Mouse (Mus musculus): ENCODE measurements at regions not wholly inside any gene's neighbourhood (a gene's known extent, or its start where the extent isn't known, plus 50 kb on each side); places are given as distances from the start of the nearest gene placed in this dataset.
A peak's percentile ranks its signal among the peaks of the same experiment; 100 is the strongest.
"Not testable (repeated sequence)": the region's sequence is repeated elsewhere in the genome, so short reads cannot be mapped to it uniquely, and the experiment has no call there.

- Histone ChIP-seq H3K9me3 (no peaks in the 10 kb centered on the region), H3K4me2 (no peak overlapping the region), H3K4me3 (no peak overlapping the region), H3K27me3 (no peaks in the 10 kb centered on the region), H3K27ac (replicated peaks) (no peak overlapping the region), H3K9ac (no peak overlapping the region), H3K4me1 (replicated peaks) (no peaks in the 10 kb centered on the region), H3K36me3 (no peaks in the 10 kb centered on the region)
- 90% methylated on average over 6 of the region's 6 CpGs for WGBS
- no peak for ATAC-seq (ENCODE audit: low FRiP score, low read depth)
Observed at GRCm38 (mm10) chr2:107117564-107117963, 58.1 kb upstream of the Fshb start.

GRCm38 (mm10) chr2:107118711-107119474 is 59.4 kb upstream of the Fshb start:
- H3K4me2 ChIP-seq: no peak overlapping the region
- H3K4me3 ChIP-seq: no peak overlapping the region
- no peak for ATAC-seq (ENCODE audit: low FRiP score, low read depth)
- no peaks in the 10 kb centered on the region for H3K4me1 ChIP-seq (replicated peaks)
- no peaks in the 10 kb centered on the region for H3K27me3 ChIP-seq
- no peaks in the 10 kb centered on the region for H3K36me3 ChIP-seq
- no peak overlapping the region for H3K9ac ChIP-seq
- H3K27ac ChIP-seq (replicated peaks): no peak overlapping the region
- 94% methylated on average over 9 of the region's 9 CpGs for WGBS
- H3K9me3 ChIP-seq: no peaks in the 10 kb centered on the region

GRCm38 (mm10) chr2:107119697-107120096 is 60.2 kb upstream of the Fshb start:
- H3K9me3 ChIP-seq: no peaks in the 10 kb centered on the region
- no peak overlapping the region for H3K27ac ChIP-seq (replicated peaks)
- H3K4me3 ChIP-seq: no peak overlapping the region
- no peak for ATAC-seq (ENCODE audit: low FRiP score, low read depth)
- H3K4me2 ChIP-seq: no peak overlapping the region
- WGBS: 76% methylated on average over 1 of the region's 1 CpGs
- H3K27me3 ChIP-seq: no peaks in the 10 kb centered on the region
- no peaks in the 10 kb centered on the region for H3K36me3 ChIP-seq
- H3K4me1 ChIP-seq (replicated peaks): no peaks in the 10 kb centered on the region
- H3K9ac ChIP-seq: no peak overlapping the region

- Histone ChIP-seq H3K4me1 (replicated peaks) (no peaks in the 10 kb centered on the region), H3K4me3 (no peak overlapping the region), H3K4me2 (no peak overlapping the region), H3K36me3 (no peaks in the 10 kb centered on the region), H3K9me3 (no peaks in the 10 kb centered on the region), H3K27me3 (no peaks in the 10 kb centered on the region), H3K27ac (replicated peaks) (no peak overlapping the region), H3K9ac (no peak overlapping the region)
- no peak for ATAC-seq (ENCODE audit: low FRiP score, low read depth)
Observed at GRCm38 (mm10) chr2:107133186-107133585, 73.7 kb upstream of the Fshb start.

- no peaks in the 10 kb centered on the region for H3K9me3 ChIP-seq
- H3K4me2 ChIP-seq: no peak overlapping the region
- no peaks in the 10 kb centered on the region for H3K4me1 ChIP-seq (replicated peaks)
- no peaks in the 10 kb centered on the region for H3K36me3 ChIP-seq
- no peaks in the 10 kb centered on the region for H3K27me3 ChIP-seq
- no peak overlapping the region for H3K27ac ChIP-seq (replicated peaks)
- H3K9ac ChIP-seq: peak overlapping the region; percentile 7; the same call in 1 of the 2 replicates
- ATAC-seq (ENCODE audit: low FRiP score, low read depth): no peak
- WGBS: 88% methylated on average over 2 of the region's 2 CpGs
- no peak overlapping the region for H3K4me3 ChIP-seq
Observed at GRCm38 (mm10) chr2:107149317-107149716, 89.9 kb upstream of the Fshb start.

GRCm38 (mm10) chr2:107149851-107150250 is 90.4 kb upstream of the Fshb start:
- H3K4me2 ChIP-seq: no peak overlapping the region
- 77% methylated on average over 2 of the region's 2 CpGs for WGBS

GRCm38 (mm10) chr2:107150373-107150772 is 90.9 kb upstream of the Fshb start:
- no peak overlapping the region for H3K4me3 ChIP-seq
- H3K9ac ChIP-seq: no peak overlapping the region
- H3K27me3 ChIP-seq: no peaks in the 10 kb centered on the region
- no peaks in the 10 kb centered on the region for H3K36me3 ChIP-seq
- H3K9me3 ChIP-seq: no peaks in the 10 kb centered on the region
- WGBS: 81% methylated on average over 3 of the region's 3 CpGs
- no peak overlapping the region for H3K27ac ChIP-seq (replicated peaks)
- ATAC-seq (ENCODE audit: low FRiP score, low read depth): no peak
- no peak overlapping the region for H3K4me2 ChIP-seq
- H3K4me1 ChIP-seq (replicated peaks): no peaks in the 10 kb centered on the region

More at GRCm38 (mm10) chr2:107149851-107150250, 90.4 kb upstream of the Fshb start:
- no peaks in the 10 kb centered on the region for H3K4me1 ChIP-seq (replicated peaks)
- H3K27ac ChIP-seq (replicated peaks): no peak overlapping the region
- no peak for ATAC-seq (ENCODE audit: low FRiP score, low read depth)
- H3K36me3 ChIP-seq: no peaks in the 10 kb centered on the region
- no peak overlapping the region for H3K4me3 ChIP-seq
- no peak overlapping the region for H3K9ac ChIP-seq
- H3K9me3 ChIP-seq: no peaks in the 10 kb centered on the region
- no peaks in the 10 kb centered on the region for H3K27me3 ChIP-seq

GRCm38 (mm10) chr2:107151878-107152277 is 92.4 kb upstream of the Fshb start:
- Histone ChIP-seq H3K9me3 (no peaks in the 10 kb centered on the region), H3K27me3 (no peaks in the 10 kb centered on the region), H3K36me3 (no peaks in the 10 kb centered on the region), H3K4me3 (no peak overlapping the region), H3K9ac (no peak overlapping the region), H3K4me1 (replicated peaks) (no peaks in the 10 kb centered on the region), H3K4me2 (no peak overlapping the region), H3K27ac (replicated peaks) (no peak overlapping the region)
- no peak for ATAC-seq (ENCODE audit: low FRiP score, low read depth)

- not testable (repeated sequence) for H3K36me3 ChIP-seq; H3K4me1 ChIP-seq (replicated peaks); H3K4me2 ChIP-seq; H3K4me3 ChIP-seq; H3K27me3 ChIP-seq; H3K27ac ChIP-seq (replicated peaks); H3K9ac ChIP-seq; ATAC-seq (ENCODE audit: low FRiP score, low read depth); H3K9me3 ChIP-seq
- WGBS: 96% methylated on average over 13 of the region's 13 CpGs
Observed at GRCm38 (mm10) chr2:107158836-107159402, 99.5 kb upstream of the Fshb start.

- no peak for ATAC-seq (ENCODE audit: low FRiP score, low read depth)
- no peaks in the 10 kb centered on the region for H3K4me1 ChIP-seq (replicated peaks)
- H3K9me3 ChIP-seq: no peaks in the 10 kb centered on the region
- H3K9ac ChIP-seq: no peak overlapping the region
- no peak overlapping the region for H3K27ac ChIP-seq (replicated peaks)
- no peak overlapping the region for H3K4me3 ChIP-seq
- no peaks in the 10 kb centered on the region for H3K36me3 ChIP-seq
- no peaks in the 10 kb centered on the region for H3K27me3 ChIP-seq
- WGBS: 58% methylated on average over 4 of the region's 4 CpGs
- H3K4me2 ChIP-seq: no peak overlapping the region
Observed at GRCm38 (mm10) chr2:107175721-107176120, 114.7 kb upstream of the Kcna4 start.

GRCm38 (mm10) chr2:107183066-107183465 is 107.4 kb upstream of the Kcna4 start:
- ATAC-seq (ENCODE audit: low FRiP score, low read depth): no peak
- no peak overlapping the region for H3K27ac ChIP-seq (replicated peaks)
- no peaks in the 10 kb centered on the region for H3K4me1 ChIP-seq (replicated peaks)
- no peaks in the 10 kb centered on the region for H3K27me3 ChIP-seq
- H3K9me3 ChIP-seq: no peaks in the 10 kb centered on the region
- H3K9ac ChIP-seq: no peak overlapping the region
- 89% methylated on average over 6 of the region's 6 CpGs for WGBS
- no peak overlapping the region for H3K4me2 ChIP-seq
- H3K36me3 ChIP-seq: no peaks in the 10 kb centered on the region
- H3K4me3 ChIP-seq: no peak overlapping the region

- no peak for ATAC-seq (ENCODE audit: low FRiP score, low read depth)
- H3K27ac ChIP-seq (replicated peaks): no peak overlapping the region
- H3K4me2 ChIP-seq: no peak overlapping the region
- H3K4me1 ChIP-seq (replicated peaks): no peaks in the 10 kb centered on the region
- H3K9me3 ChIP-seq: no peaks in the 10 kb centered on the region
- no peaks in the 10 kb centered on the region for H3K36me3 ChIP-seq
- WGBS: 47% methylated on average over 3 of the region's 3 CpGs
- H3K4me3 ChIP-seq: no peak overlapping the region
- H3K9ac ChIP-seq: no peak overlapping the region
- no peaks in the 10 kb centered on the region for H3K27me3 ChIP-seq
Observed at GRCm38 (mm10) chr2:107184864-107185263, 105.6 kb upstream of the Kcna4 start.
